In genomic region chr7:128724761-128725160, GRCm38 (mm10) we compare ENCODE assay signal across 8 mouse cellular contexts. TPM values are rescaled to one million over a fixed set of nuclear protein-coding genes. Genes with fewer than 3 reads are reported as not detected.
DNase-seq lines count a peak whose midpoint lies in the region; ATAC-seq and TF ChIP-seq lines count a peak whose summit lies in the region.

No protein-coding gene starts in this region.

- no peaks in the 10 kb centered on the region for H3K9me3 ChIP-seq in ES-E14 (ENCODE audit: control insufficient read depth, insufficient read depth, low read depth, low read length)
- H3K9me3 ChIP-seq in forebrain, embryonic 15.5 days, result no peaks in the 10 kb centered on the region
- no peaks in the 10 kb centered on the region for H3K9me3 ChIP-seq in liver, embryonic 14.5 days (ENCODE audit: control insufficient read depth, low read length)
- H3K9me3 ChIP-seq in neural tube, embryonic 11.5 days (ENCODE audit: control insufficient read depth, low read length), result no peaks in the 10 kb centered on the region

- H3K4me1 ChIP-seq in ES-E14 (ENCODE audit: control insufficient read depth in 2 of 2, insufficient read depth in 2 of 2, low read length in 2 of 2, poor library complexity in 1 of 2), result peaks cover 10 to 12% of the 10 kb centered on the region in 2 experiments; a peak in 3 of 4 replicates
- H3K4me1 ChIP-seq in forebrain, embryonic 15.5 days, result peaks cover 25% of the 10 kb centered on the region
- peaks cover 0 to 9% of the 10 kb centered on the region in 2 experiments; a peak in 1 of 4 replicates for H3K4me1 ChIP-seq in liver, embryonic 14.5 days (replicated peaks; ENCODE audit: control insufficient read depth in 2 of 2, insufficient read depth in 2 of 2, low read length in 1 of 2)
- no peaks in the 10 kb centered on the region; the same call in 1 of the 2 replicates for H3K4me1 ChIP-seq in neural tube, embryonic 11.5 days (ENCODE audit: control insufficient read depth, insufficient read depth, low read length)

- intact Hi-C loops in heart, postnatal 25 days (cut with DNase I), result no loop called here

- ATAC-seq in forebrain, embryonic 15.5 days (replicated peaks), result peak; percentile 94
- ATAC-seq in liver, embryonic 14.5 days (ENCODE audit: insufficient read depth), result peak; percentile 71
- ATAC-seq in neural tube, embryonic 11.5 days (ENCODE audit: insufficient read depth, low FRiP score, low TSS enrichment), result no peak

- in situ Hi-C loops in ES-E14 (cut with MboI; ENCODE audit: low sequenced_read_pairs in 2 of 2, unreplicated experiment in 2 of 2), result no loop called here

- H3K4me2 ChIP-seq in forebrain, embryonic 15.5 days (replicated peaks), result no peak overlapping the region
- no peak overlapping the region for H3K4me2 ChIP-seq in liver, embryonic 14.5 days (ENCODE audit: low read depth)
- no peak overlapping the region for H3K4me2 ChIP-seq in neural tube, embryonic 11.5 days (ENCODE audit: low read depth)

- peak; percentile 70 for TF ChIP-seq CTCF in liver, embryonic 14.5 days (IDR thresholded peaks at IDR 0.05; ENCODE audit: low read depth)

- no peak for TF ChIP-seq EP300 in liver, embryonic 14.5 days (IDR thresholded peaks at IDR 0.05; ENCODE audit: low read depth)

- no peaks in the 10 kb centered on the region for H3K27me3 ChIP-seq in forebrain, embryonic 15.5 days
- H3K27me3 ChIP-seq in liver, embryonic 14.5 days (ENCODE audit: control insufficient read depth, insufficient read depth, low read length), result no peaks in the 10 kb centered on the region
- H3K27me3 ChIP-seq in neural tube, embryonic 11.5 days (ENCODE audit: control insufficient read depth, insufficient read depth, low read length), result no peaks in the 10 kb centered on the region

- DNase-seq in ES-E14 (ENCODE audit: low read depth, low spot score), result peak; percentile 78
- peak; percentile 50 for DNase-seq in cerebellum, adult 11 months
- peak; percentile 60 for DNase-seq in heart, postnatal 25 days (ENCODE audit: low spot score)
- DNase-seq in kidney, postnatal 4 days, result peak; percentile 73 to 83
- peak in 2 of 3 experiments; percentile 49 to 54 for DNase-seq in liver, embryonic 14.5 days (ENCODE audit: low read depth in 3 of 3, low spot score in 3 of 3)
- DNase-seq in neural tube, embryonic 11.5 days (ENCODE audit: low spot score), result peak; percentile 53
- DNase-seq in thymus, postnatal 0 days (ENCODE audit: low spot score), result peak; percentile 89

- WGBS in forebrain, embryonic 15.5 days, result 19% methylated on average over 4 of the region's 4 CpGs
- 26% methylated on average over 4 of the region's 4 CpGs for WGBS in liver, embryonic 14.5 days (ENCODE audit: insufficient replicate concordance)
- 58% methylated on average over 4 of the region's 4 CpGs for WGBS in neural tube, embryonic 11.5 days

- H3K4me3 ChIP-seq in ES-E14 (ENCODE audit: insufficient read depth in 1 of 2, low read depth in 1 of 2, low read length in 2 of 2, poor library complexity in 1 of 2, severe bottlenecking in 1 of 2), result 0 out of 4 replicates have a peak overlapping the region, but pooled peaks of 1 of the 2 experiments have one; percentile 21
- no peak overlapping the region for H3K4me3 ChIP-seq in forebrain, embryonic 15.5 days
- no peak overlapping the region for H3K4me3 ChIP-seq in liver, embryonic 14.5 days (ENCODE audit: insufficient read depth in 1 of 2, low read depth in 2 of 2, low read length in 2 of 2)
- no peak overlapping the region for H3K4me3 ChIP-seq in neural tube, embryonic 11.5 days (ENCODE audit: low read depth, low read length)

- H3K9ac ChIP-seq in ES-E14 (ENCODE audit: insufficient read depth, low read depth, low read length, poor library complexity, severe bottlenecking), result no peak overlapping the region
- no peak overlapping the region for H3K9ac ChIP-seq in forebrain, embryonic 15.5 days (replicated peaks)
- H3K9ac ChIP-seq in liver, embryonic 14.5 days (replicated peaks), result no peak overlapping the region
- no peak overlapping the region for H3K9ac ChIP-seq in neural tube, embryonic 11.5 days (ENCODE audit: low read length)

- no peak overlapping the region for H3K27ac ChIP-seq in ES-E14 (ENCODE audit: insufficient read depth, low read depth, low read length, poor library complexity, severe bottlenecking)
- H3K27ac ChIP-seq in forebrain, embryonic 15.5 days (replicated peaks), result peak overlapping the region; percentile 52
- H3K27ac ChIP-seq in liver, embryonic 14.5 days, result no peak overlapping the region
- no peak overlapping the region for H3K27ac ChIP-seq in neural tube, embryonic 11.5 days (ENCODE audit: low read depth, low read length)

- peaks cover 10% of the 10 kb centered on the region for H3K36me3 ChIP-seq in ES-E14 (ENCODE audit: control insufficient read depth, insufficient read depth, low read length, poor library complexity, severe bottlenecking)
- H3K36me3 ChIP-seq in forebrain, embryonic 15.5 days, result peaks cover 23% of the 10 kb centered on the region
- peaks cover 13% of the 10 kb centered on the region for H3K36me3 ChIP-seq in liver, embryonic 14.5 days (replicated peaks; ENCODE audit: control insufficient read depth, insufficient read depth, low read depth)
- 0 out of 2 replicates have a peak, but pooled peaks cover 2% of the 10 kb centered on the region for H3K36me3 ChIP-seq in neural tube, embryonic 11.5 days (ENCODE audit: control insufficient read depth, insufficient read depth, low read length)

TF ChIP-seq in ES-E14, 5 proteins besides CTCF, POLR2A, EP300 and RAD21:
- TF ChIP-seq ZNF384 (IDR thresholded peaks at IDR 0.05; ENCODE audit: low read depth, low read length) (no peak), MAFK (IDR thresholded peaks at IDR 0.05; ENCODE audit: insufficient read depth, low read depth, low read length) (no peak), CHD2 (IDR thresholded peaks at IDR 0.05; ENCODE audit: low read depth, low read length) (no peak), HCFC1 (IDR thresholded peaks at IDR 0.05; ENCODE audit: borderline replicate concordance, insufficient read depth, low read length) (no peak), ZC3H11A (IDR thresholded peaks at IDR 0.05; ENCODE audit: borderline replicate concordance, low read depth, low read length) (no peak)

RNA-seq across cellular contexts. Expression of gene Mcmbp, which starts 15.5 kb away (rescaled TPM):
- total RNA-seq in ES-E14 (2012; rRNA removed), result 61.3 and 67.8 TPM in 2 replicates
- 61.0 and 61.5 TPM in 2 replicates for polyA plus RNA-seq in forebrain, embryonic 15.5 days (2015; fragmentation: Nextera tagmentation; extraction: Ambion mirVana)
- total RNA-seq in heart, postnatal 25 days (2021), result 10 to 100 TPM; 24.4 to 27.5 TPM
- polyA plus RNA-seq in liver, embryonic 14.5 days (2012; rRNA removed), result 9.0 and 12.6 TPM in 2 replicates
- 22.0 and 22.1 TPM in 2 replicates for polyA plus RNA-seq in liver, embryonic 14.5 days (2014; fragmentation: Nextera tagmentation; extraction: Ambion mirVana)
- 70.9 and 73.0 TPM in 2 replicates for polyA plus RNA-seq in neural tube, embryonic 11.5 days (2014; fragmentation: Nextera tagmentation; extraction: Ambion mirVana)
- 62.9 and 66.5 TPM in 2 replicates for polyA plus RNA-seq in thymus, postnatal 0 days (2015; fragmentation: Nextera tagmentation; extraction: Ambion mirVana)

RNA-seq across cellular contexts. Expression of gene Sec23ip, which starts 20.0 kb away (rescaled TPM):
- total RNA-seq in ES-E14 (2012; rRNA removed), result 18.9 and 25.3 TPM in 2 replicates
- 35.8 and 35.9 TPM in 2 replicates for polyA plus RNA-seq in forebrain, embryonic 15.5 days (2015; fragmentation: Nextera tagmentation; extraction: Ambion mirVana)
- 10 to 100 TPM; 27.2 to 28.7 TPM for total RNA-seq in heart, postnatal 25 days (2021)
- polyA plus RNA-seq in liver, embryonic 14.5 days (2012; rRNA removed), result 7.9 and 10.4 TPM in 2 replicates
- 14.7 and 15.7 TPM in 2 replicates for polyA plus RNA-seq in liver, embryonic 14.5 days (2014; fragmentation: Nextera tagmentation; extraction: Ambion mirVana)
- polyA plus RNA-seq in neural tube, embryonic 11.5 days (2014; fragmentation: Nextera tagmentation; extraction: Ambion mirVana), result 45.5 and 47.8 TPM in 2 replicates
- polyA plus RNA-seq in thymus, postnatal 0 days (2015; fragmentation: Nextera tagmentation; extraction: Ambion mirVana), result 30.5 and 30.8 TPM in 2 replicates
